Mouse (Mus musculus) testis, adult 2 months (tissue): ENCODE measurements at regions not wholly inside any gene's neighbourhood (a gene's known extent, or its start where the extent isn't known, plus 50 kb on each side); places are given as distances from the start of the nearest gene placed in this dataset.

Source experiments
- CTCF ChIP-seq: fragments of 200-500 bp; IDR thresholded peaks from 2 replicates; pipeline ENCODE4 v1.5.1; 2012; ENCODE audit warnings: low read depth, mild to moderate bottlenecking, inconsistent platforms, low read length, moderate library complexity; ENCODE audit not compliant: control insufficient read depth, insufficient read depth, insufficient replicate concordance
- POLR2A ChIP-seq: fragments of 200-500 bp; IDR thresholded peaks from 2 replicates; pipeline ENCODE4 v1.6.1; 2012; ENCODE audit warnings: low read depth, mild to moderate bottlenecking, inconsistent platforms, low read length, moderate library complexity; ENCODE audit not compliant: control insufficient read depth

DNA sequence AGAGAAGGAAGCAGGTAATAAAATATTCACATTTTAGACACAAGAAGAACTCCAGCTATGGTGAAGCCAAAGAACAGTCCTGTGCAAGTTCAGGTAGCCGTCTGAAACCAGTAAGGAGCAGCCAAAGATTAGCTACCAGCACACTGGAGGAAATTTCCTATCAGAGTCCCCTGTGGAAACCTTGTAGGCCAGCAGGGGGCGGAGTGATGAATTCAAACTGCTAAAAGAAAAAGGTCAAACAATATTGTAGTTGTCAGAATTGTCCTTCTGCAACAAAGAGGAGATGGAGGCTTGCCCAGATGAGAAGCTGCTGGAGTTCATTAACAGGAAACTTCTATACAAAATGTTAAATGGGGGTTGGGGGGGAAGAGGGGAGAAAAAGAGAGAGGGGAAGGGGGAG, 95.8 kb upstream of the L3mbtl4 start:
- TF ChIP-seq CTCF (no peak), POLR2A (no peak)
